Mouse (Mus musculus): ENCODE results near the gene Vmn2r31.
"Not testable (repeated sequence)": the region's sequence is repeated elsewhere in the genome, so short reads cannot be mapped to it uniquely, and the experiment has no call there.

Vmn2r31 gene

DNA sequence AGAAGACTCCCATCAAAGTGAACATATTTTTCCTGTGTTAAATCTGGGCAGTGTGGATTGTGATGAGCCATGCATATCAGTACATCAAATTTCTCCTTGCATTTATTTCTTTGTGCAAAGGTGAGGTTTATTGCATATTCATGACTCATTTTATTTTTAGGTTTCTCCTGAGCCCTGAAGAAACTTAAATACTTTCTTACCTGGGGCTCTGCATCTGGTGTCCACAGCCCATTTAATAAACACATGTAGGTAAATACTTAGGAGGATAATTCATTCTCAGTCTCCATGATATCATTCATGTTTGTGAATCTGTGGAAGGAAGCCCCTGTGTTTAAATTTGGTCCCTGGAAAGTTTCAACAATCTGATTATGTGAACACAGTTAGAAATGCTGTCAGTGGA, at the start of gene Vmn2r31:
Gene Vmn2r31 (minus strand): TSS at position 101 of the 400 bp plus-strand sequence.
- not testable (repeated sequence) for DNase-seq

DNA sequence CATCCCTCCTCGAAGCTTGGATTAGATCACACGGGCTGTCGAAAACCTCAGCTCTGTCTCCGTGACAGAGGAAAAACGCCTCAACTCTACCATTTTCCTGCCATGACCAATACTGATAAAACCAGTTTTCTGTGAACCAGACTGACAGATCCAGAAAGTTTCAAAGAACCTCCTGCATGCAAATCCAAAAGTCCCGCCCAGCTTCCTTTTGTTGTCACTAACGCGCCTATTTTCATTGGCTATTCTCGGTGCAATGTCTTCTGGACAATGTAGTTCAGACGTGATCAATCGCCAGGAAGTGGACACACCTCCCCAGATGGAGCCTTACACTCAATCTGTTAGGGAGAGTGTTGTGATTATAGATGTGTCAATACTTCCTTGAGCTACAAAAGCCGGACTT, 25.1 kb downstream of the Vmn2r31 start, which contains the start of gene Gm45783:
Gene Gm45783 (minus strand): TSS at position 143 of the 400 bp plus-strand sequence.
- DNase-seq = not testable (repeated sequence)

DNA sequence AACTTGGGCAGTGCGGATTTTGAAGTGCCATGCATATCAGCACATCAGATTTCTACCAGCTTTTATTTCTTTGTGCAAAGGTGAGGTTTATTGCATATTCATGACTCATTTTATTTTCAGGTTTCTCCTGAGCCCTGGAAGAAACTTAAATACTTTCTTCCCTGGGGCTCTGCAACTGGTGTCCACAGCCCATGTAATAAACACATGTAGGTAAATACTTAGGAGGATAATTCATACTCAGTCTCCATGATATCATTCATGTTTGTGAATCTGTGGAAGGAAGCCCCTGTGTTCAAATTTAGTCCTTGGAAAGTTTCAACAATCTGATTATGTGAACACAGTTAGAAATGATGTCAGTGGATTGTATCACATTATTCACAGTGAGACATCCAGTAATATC, 62.0 kb downstream of the Vmn2r31 start, which contains the start of gene Vmn2r30:
Gene Vmn2r30 (minus strand): TSS at position 101 of the 400 bp plus-strand sequence.
- not testable (repeated sequence) for DNase-seq

All from kidney, postnatal 10 days (tissue).